Mouse (Mus musculus) liver, adult 2 months (tissue): ENCODE measurements at regions not wholly inside any gene's neighbourhood (a gene's known extent, or its start where the extent isn't known, plus 50 kb on each side); places are given as distances from the start of the nearest gene placed in this dataset.

ENCODE experiments used
- CTCF ChIP-seq: fragments of 200-500 bp; IDR thresholded peaks from 2 replicates; pipeline ENCODE4 v1.5.1; 2011; ENCODE audit warnings: low read depth, low read length, control low read depth
- POLR2A ChIP-seq: fragments of 200-500 bp; IDR thresholded peaks from 2 replicates; pipeline ENCODE4 v1.6.1; 2011; ENCODE audit warnings: low read length, control low read depth; ENCODE audit not compliant: insufficient read depth; ENCODE audit errors: extremely low read depth

DNA sequence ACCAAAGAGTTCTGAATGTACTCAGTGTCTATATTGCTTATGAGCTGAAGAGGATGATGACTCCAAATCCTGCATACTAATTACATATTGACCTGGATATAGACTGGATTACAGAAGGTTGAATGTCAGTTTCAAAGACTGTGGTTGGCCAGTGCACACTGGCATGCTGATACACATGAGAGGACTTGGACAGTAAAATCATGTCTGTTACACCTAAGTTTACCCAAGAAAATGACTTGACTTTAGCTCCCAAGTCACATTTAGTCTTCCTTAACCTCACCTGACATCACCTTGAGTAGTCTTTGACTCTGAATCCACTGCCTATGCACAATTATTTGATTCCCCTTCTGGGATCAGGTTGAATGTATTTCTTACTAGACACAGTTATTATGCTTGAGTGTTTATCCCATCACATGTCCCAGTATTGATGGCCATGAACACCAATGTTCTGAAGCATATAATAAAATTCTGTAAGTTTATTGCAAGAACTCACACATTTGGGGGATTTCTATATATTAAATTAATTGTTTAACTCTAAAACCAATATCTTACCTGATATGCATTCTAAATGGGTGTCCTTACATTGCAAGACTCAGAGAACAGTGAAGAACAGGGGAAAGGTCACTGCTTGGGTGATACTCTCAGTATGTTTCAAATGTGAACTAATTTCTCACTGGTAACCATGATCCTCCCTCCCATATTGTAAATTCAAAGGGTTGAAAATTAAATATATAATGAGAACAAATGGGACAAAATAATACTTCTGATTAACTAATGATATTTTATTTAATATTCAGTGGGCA is 116.0 kb downstream of the Olfr164 start:
- no peak for TF ChIP-seq CTCF
- TF ChIP-seq POLR2A, result no peak
